Mouse (Mus musculus) CH12.LX (cell line): Measurements from ENCODE around the gene Cplx2.

Source experiments
- CTCF ChIP-seq, 2 experiments: IDR thresholded peaks in 1 of 2; conservative IDR thresholded peaks in 1 of 2; 2 replicates each; pipeline ENCODE4 v1.5.1; 2011 to 2012; ENCODE audit warnings: low read depth in 2 of 2, low read length in 2 of 2, improper control_type of control experiment in 1 of 2, inconsistent platforms in 1 of 2, mild to moderate bottlenecking in 1 of 2, moderate library complexity in 1 of 2
- MAX ChIP-seq: IDR thresholded peaks from 2 replicates; pipeline ENCODE4 v1.6.1; 2011; ENCODE audit warnings: low read length, improper control_type of control experiment
- NRF1 ChIP-seq: IDR thresholded peaks from 2 replicates; pipeline ENCODE4 v1.6.1; 2014; ENCODE audit warnings: low read depth, mild to moderate bottlenecking, inconsistent platforms, low read length, improper control_type of control experiment, moderate library complexity
- TCF12 ChIP-seq: IDR thresholded peaks from 2 replicates; pipeline ENCODE4 v1.6.1; 2014; ENCODE audit warnings: low read depth, mild to moderate bottlenecking, inconsistent platforms, low read length, improper control_type of control experiment
- ZNF384 ChIP-seq: IDR thresholded peaks from 2 replicates; pipeline ENCODE4 v1.6.1; 2012; ENCODE audit warnings: low read depth, low read length, improper control_type of control experiment, inconsistent platforms

GRCm38 (mm10) chr13:54400565-54401179, 29.5 kb downstream of the Cplx2 start:
- TF ChIP-seq NRF1 (no peak), CTCF (conservative IDR thresholded peaks at IDR 0.05 in 1 of 2, IDR thresholded peaks at IDR 0.05 in 1 of 2; ENCODE audit: low read depth in 2 of 2, low read length in 2 of 2) (no peak), MAX (no peak), TCF12 (no peak), ZNF384 (no peak)
